Mouse (Mus musculus) layer of hippocampus, postnatal 14 days (tissue): ENCODE data around the gene Ifrd2. TPM values are rescaled to one million over a fixed set of nuclear protein-coding genes. Genes with fewer than 3 reads are reported as not detected.

Experiments
- DNase-seq, 2 experiments: peaks; one replicate each; pipeline ENCODE4 v3.0.0; 2021 to 2022; ENCODE audit warnings: low spot score in 2 of 2, mixed read lengths in 1 of 2
- total RNA-seq, 2 experiments: library from RNA; stranded (reverse); gene quantifications; 2 replicates each; pipeline ENCODE4 v1.2.3; 2021

The Ifrd2 gene
- total RNA-seq, 2 experiments from 2014 or later, result 12.1 to 13.0 TPM

DNA sequence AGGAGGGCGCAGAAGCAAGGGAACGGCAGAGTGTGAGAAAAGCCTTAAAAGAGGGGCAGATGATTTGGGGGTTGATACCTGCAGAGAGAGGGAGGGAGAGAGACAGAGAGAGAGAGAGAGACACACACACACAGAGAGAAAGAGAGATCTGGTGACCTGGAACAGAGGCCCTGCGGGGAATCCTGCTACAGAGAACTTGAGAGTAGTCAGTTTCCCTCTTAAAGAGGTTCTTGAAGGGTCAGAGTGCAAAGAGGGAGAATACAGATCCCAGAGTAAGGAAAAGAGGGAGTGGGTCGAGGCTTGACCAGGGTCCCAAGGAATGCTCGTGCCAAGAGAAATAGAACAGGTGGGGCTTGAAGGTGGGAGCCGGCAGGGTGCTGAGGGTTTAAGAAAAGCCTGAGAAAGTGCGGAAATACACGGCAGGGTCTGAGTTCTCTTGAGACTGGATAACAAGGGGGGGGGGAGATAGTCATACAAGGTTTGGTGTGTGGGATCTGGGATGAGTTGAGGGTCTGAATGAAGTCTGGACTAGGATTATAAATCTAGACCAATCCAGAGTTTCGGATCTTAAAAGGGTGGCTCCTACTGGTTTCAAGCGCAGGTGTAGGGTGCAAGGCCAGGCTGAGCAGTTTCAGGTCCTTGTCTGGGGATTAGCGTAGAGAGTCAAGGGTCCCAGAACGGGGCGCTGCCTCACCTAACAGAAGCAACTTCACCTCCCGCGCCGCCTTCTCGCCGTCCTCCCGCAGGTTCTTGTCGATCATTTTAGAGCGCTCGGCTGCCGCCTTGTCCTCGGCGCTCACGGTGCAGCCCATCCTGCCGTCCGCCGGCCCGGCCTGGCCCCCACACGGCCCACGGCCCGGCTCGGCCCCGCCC, 47.2 kb downstream of the Ifrd2 start:
- no peak for DNase-seq

- peak; percentile 90 to 94 for DNase-seq
These were observed 48.0 kb downstream of the Ifrd2 start, which contains the start of gene Gnai2 for GRCm38 (mm10) chr9:107635279-107636028. TSS of gene Gnai2 (minus strand) at chr9:107635367.

DNA sequence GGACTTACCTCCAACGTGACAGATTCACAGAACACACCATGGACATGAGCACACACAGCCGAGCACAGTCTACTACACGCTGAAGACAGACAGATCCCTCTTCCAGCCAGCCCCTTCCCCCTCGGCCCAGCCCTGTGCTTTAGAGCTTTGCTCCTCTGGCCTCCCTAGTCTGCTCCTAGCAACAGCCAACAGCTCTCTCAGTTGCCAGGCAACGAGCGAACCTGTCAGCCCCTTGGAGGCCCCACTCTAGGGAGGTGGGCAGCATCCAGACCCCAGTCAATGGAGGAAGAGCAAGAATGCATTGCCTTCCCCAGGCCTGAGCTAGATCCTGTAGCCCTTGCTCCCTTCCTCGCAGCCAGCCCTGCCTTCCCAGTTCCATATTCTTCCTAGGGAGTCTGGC, 49.6 kb downstream of the Ifrd2 start:
- DNase-seq, result no peak

- no peak for DNase-seq
These were observed 52.9 kb downstream of the Ifrd2 start for GRCm38 (mm10) chr9:107640257-107640772.

DNA sequence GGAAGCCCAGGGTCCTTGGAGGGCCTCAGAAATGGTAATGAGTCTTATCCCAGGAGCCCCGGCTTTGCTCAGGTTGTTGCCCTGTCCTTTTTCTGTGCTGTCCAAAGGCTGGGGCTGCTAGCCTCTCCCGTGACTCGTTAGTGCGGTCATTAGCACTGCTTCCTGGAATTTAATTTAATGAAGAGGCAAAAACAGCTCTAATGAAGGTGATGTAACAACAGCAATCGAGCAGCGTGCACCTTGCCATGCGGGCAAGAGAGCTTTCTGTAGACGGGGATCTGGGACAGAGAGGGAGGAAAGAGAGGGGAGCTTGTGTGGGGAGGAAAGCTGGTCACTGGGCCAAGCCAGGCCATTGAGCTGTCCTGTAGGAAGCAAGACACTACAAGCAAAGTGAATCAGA, 54.2 kb downstream of the Ifrd2 start:
- no peak for DNase-seq

Other genes starting within 250 kb of the Ifrd2 start
- gene Hemk1, start 249.3 kb upstream of the Ifrd2 start, total RNA-seq, result 10 to 100 TPM; 16.1 to 18.5 TPM
- gene 6430571L13Rik, start 247.0 kb upstream of the Ifrd2 start, total RNA-seq, result 1 to 10 TPM; 2.6 to 2.9 TPM
- gene Cacna2d2, start 188.0 kb upstream of the Ifrd2 start, total RNA-seq, result 10 to 100 TPM; 19.5 to 24.2 TPM
- 10 to 100 TPM; 33.3 to 38.1 TPM for gene Tmem115, start 53.7 kb upstream of the Ifrd2 start, total RNA-seq
- gene Cyb561d2, start 45.4 kb upstream of the Ifrd2 start, total RNA-seq, result 10 to 100 TPM; 16.7 to 17.8 TPM
- gene Nprl2, start 45.4 kb upstream of the Ifrd2 start, total RNA-seq, result 10 to 100 TPM; 28.7 to 34.5 TPM
- gene Zmynd10, start 40.3 kb upstream of the Ifrd2 start, total RNA-seq, result 1 to 10 TPM; 2.0 to 3.7 TPM
- 10 to 100 TPM; 14.5 to 16.0 TPM for gene Rassf1, start 36.1 kb upstream of the Ifrd2 start, total RNA-seq
- 10 to 100 TPM; 63.0 to 64.1 TPM for gene Tusc2, start 24.4 kb upstream of the Ifrd2 start, total RNA-seq
- gene Hyal2, start 19.7 kb upstream of the Ifrd2 start, total RNA-seq, result 10 to 100 TPM; 14.6 to 16.8 TPM
- gene Hyal1, start 10.7 kb upstream of the Ifrd2 start, total RNA-seq, result 1 to 10 TPM; 4.8 to 6.3 TPM
- gene Naa80, start 8.8 kb upstream of the Ifrd2 start, total RNA-seq, result 10 to 100 TPM in 1 of 2 experiments, 1 to 10 TPM in 1; 9.5 to 10.0 TPM
- 1 to 10 TPM in 1 of 2 experiments, under 1 TPM in 1; 0.95 to 1.5 TPM for gene Hyal3, start 6.8 kb upstream of the Ifrd2 start, total RNA-seq
- 1 to 10 TPM; 2.0 to 4.9 TPM for gene Sema3b, start 21.6 kb downstream of the Ifrd2 start, total RNA-seq
- gene Gnai2, start 47.7 kb downstream of the Ifrd2 start, total RNA-seq, result 100 to 1,000 TPM; 215 to 224 TPM
- gene Slc38a3, start 81.9 kb downstream of the Ifrd2 start, total RNA-seq, result 10 to 100 TPM; 83.3 to 98.4 TPM
- under 1 TPM in 1 of 2 experiments, not detected in 1; 0.60 TPM for gene Gnat1, start 92.1 kb downstream of the Ifrd2 start, total RNA-seq
- gene Sema3f, start 122.8 kb downstream of the Ifrd2 start, total RNA-seq, result 1 to 10 TPM; 4.3 to 4.8 TPM
- gene Rbm5, start 183.4 kb downstream of the Ifrd2 start, total RNA-seq, result 100 to 1,000 TPM; 157 to 160 TPM